Mouse (Mus musculus): ENCODE data around the gene Cabp7. TPM values are rescaled to one million over a fixed set of nuclear protein-coding genes. Genes with fewer than 3 reads are reported as not detected.

The Cabp7 gene
- total RNA-seq, 1 experiment, result 1.9 TPM

GRCm38 (mm10) chr11:4763631-4764030, 17.1 kb upstream of the Cabp7 start:
- H3K9ac ChIP-seq (ENCODE audit: insufficient read depth, low read depth, low read length, poor library complexity, severe bottlenecking), result no peak overlapping the region
- TF ChIP-seq HCFC1 (IDR thresholded peaks at IDR 0.05; ENCODE audit: borderline replicate concordance, insufficient read depth, low read length) (no peak), ZC3H11A (IDR thresholded peaks at IDR 0.05; ENCODE audit: borderline replicate concordance, low read depth, low read length) (0 out of 2 replicates have a peak, but pooled peaks have one; percentile 9), MAFK (IDR thresholded peaks at IDR 0.05; ENCODE audit: insufficient read depth, low read depth, low read length) (peak; percentile 82), ZNF384 (IDR thresholded peaks at IDR 0.05; ENCODE audit: low read depth, low read length) (no peak), CHD2 (IDR thresholded peaks at IDR 0.05; ENCODE audit: low read depth, low read length) (no peak)
- H3K4me1 ChIP-seq (ENCODE audit: control insufficient read depth in 2 of 2, insufficient read depth in 2 of 2, low read length in 2 of 2, poor library complexity in 1 of 2), result peaks cover 0 to 24% of the 10 kb centered on the region in 2 experiments; a peak in 2 of 4 replicates
- no peak overlapping the region for H3K27ac ChIP-seq (ENCODE audit: insufficient read depth, low read depth, low read length, poor library complexity, severe bottlenecking)
- H3K4me3 ChIP-seq (ENCODE audit: insufficient read depth in 1 of 2, low read depth in 1 of 2, low read length in 2 of 2, poor library complexity in 1 of 2, severe bottlenecking in 1 of 2), result no peak overlapping the region
- H3K36me3 ChIP-seq (ENCODE audit: control insufficient read depth, insufficient read depth, low read length, poor library complexity, severe bottlenecking), result no peaks in the 10 kb centered on the region
- peak; percentile 58 for DNase-seq (ENCODE audit: low read depth, low spot score)
- in situ Hi-C loops (cut with MboI; ENCODE audit: low sequenced_read_pairs in 2 of 2, unreplicated experiment in 2 of 2), result no loop called here
- H3K9me3 ChIP-seq (ENCODE audit: control insufficient read depth, insufficient read depth, low read depth, low read length), result no peaks in the 10 kb centered on the region

- DNase-seq (ENCODE audit: low read depth, low spot score), result no peak
- in situ Hi-C loops (cut with MboI; ENCODE audit: low sequenced_read_pairs in 2 of 2, unreplicated experiment in 2 of 2), result no loop called here
- no peak overlapping the region for H3K27ac ChIP-seq (ENCODE audit: insufficient read depth, low read depth, low read length, poor library complexity, severe bottlenecking)
- no peak overlapping the region for H3K4me3 ChIP-seq (ENCODE audit: insufficient read depth in 1 of 2, low read depth in 1 of 2, low read length in 2 of 2, poor library complexity in 1 of 2, severe bottlenecking in 1 of 2)
- no peaks in the 10 kb centered on the region for H3K9me3 ChIP-seq (ENCODE audit: control insufficient read depth, insufficient read depth, low read depth, low read length)
- no peaks in the 10 kb centered on the region for H3K36me3 ChIP-seq (ENCODE audit: control insufficient read depth, insufficient read depth, low read length, poor library complexity, severe bottlenecking)
- TF ChIP-seq HCFC1 (IDR thresholded peaks at IDR 0.05; ENCODE audit: borderline replicate concordance, insufficient read depth, low read length) (no peak), CHD2 (IDR thresholded peaks at IDR 0.05; ENCODE audit: low read depth, low read length) (no peak), ZNF384 (IDR thresholded peaks at IDR 0.05; ENCODE audit: low read depth, low read length) (no peak), ZC3H11A (IDR thresholded peaks at IDR 0.05; ENCODE audit: borderline replicate concordance, low read depth, low read length) (no peak), MAFK (IDR thresholded peaks at IDR 0.05; ENCODE audit: insufficient read depth, low read depth, low read length) (no peak)
- H3K9ac ChIP-seq (ENCODE audit: insufficient read depth, low read depth, low read length, poor library complexity, severe bottlenecking), result no peak overlapping the region
- H3K4me1 ChIP-seq (ENCODE audit: control insufficient read depth in 2 of 2, insufficient read depth in 2 of 2, low read length in 2 of 2, poor library complexity in 1 of 2), result peaks cover 0 to 22% of the 10 kb centered on the region in 2 experiments; a peak in 2 of 4 replicates
Observed at GRCm38 (mm10) chr11:4762511-4762910, 15.9 kb upstream of the Cabp7 start.

- Histone ChIP-seq H3K4me3 (ENCODE audit: insufficient read depth in 1 of 2, low read depth in 1 of 2, low read length in 2 of 2, poor library complexity in 1 of 2, severe bottlenecking in 1 of 2) (no peak overlapping the region), H3K4me1 (ENCODE audit: control insufficient read depth in 2 of 2, insufficient read depth in 2 of 2, low read length in 2 of 2, poor library complexity in 1 of 2) (peaks cover 2 to 21% of the 10 kb centered on the region in 2 experiments; a peak in 3 of 4 replicates), H3K9ac (ENCODE audit: insufficient read depth, low read depth, low read length, poor library complexity, severe bottlenecking) (no peak overlapping the region), H3K9me3 (ENCODE audit: control insufficient read depth, insufficient read depth, low read depth, low read length) (no peaks in the 10 kb centered on the region), H3K27ac (ENCODE audit: insufficient read depth, low read depth, low read length, poor library complexity, severe bottlenecking) (no peak overlapping the region), H3K36me3 (ENCODE audit: control insufficient read depth, insufficient read depth, low read length, poor library complexity, severe bottlenecking) (no peaks in the 10 kb centered on the region)
- no peak for DNase-seq (ENCODE audit: low read depth, low spot score)
- in situ Hi-C loops (cut with MboI; ENCODE audit: low sequenced_read_pairs in 2 of 2, unreplicated experiment in 2 of 2), result no loop called here
- no peak for TF ChIP-seq HCFC1 (IDR thresholded peaks at IDR 0.05; ENCODE audit: borderline replicate concordance, insufficient read depth, low read length)
- no peak for TF ChIP-seq CHD2 (IDR thresholded peaks at IDR 0.05; ENCODE audit: low read depth, low read length)
- TF ChIP-seq MAFK (IDR thresholded peaks at IDR 0.05; ENCODE audit: insufficient read depth, low read depth, low read length), result no peak
- no peak for TF ChIP-seq ZNF384 (IDR thresholded peaks at IDR 0.05; ENCODE audit: low read depth, low read length)
- no peak for TF ChIP-seq ZC3H11A (IDR thresholded peaks at IDR 0.05; ENCODE audit: borderline replicate concordance, low read depth, low read length)
Observed at GRCm38 (mm10) chr11:4761991-4762390, 15.4 kb upstream of the Cabp7 start.

GRCm38 (mm10) chr11:4760438-4760837, 13.9 kb upstream of the Cabp7 start:
- no peaks in the 10 kb centered on the region for H3K36me3 ChIP-seq (ENCODE audit: control insufficient read depth, insufficient read depth, low read length, poor library complexity, severe bottlenecking)
- in situ Hi-C loops (cut with MboI; ENCODE audit: low sequenced_read_pairs in 2 of 2, unreplicated experiment in 2 of 2), result no loop called here
- no peak overlapping the region for H3K9ac ChIP-seq (ENCODE audit: insufficient read depth, low read depth, low read length, poor library complexity, severe bottlenecking)
- no peak overlapping the region for H3K27ac ChIP-seq (ENCODE audit: insufficient read depth, low read depth, low read length, poor library complexity, severe bottlenecking)
- peaks cover 2 to 21% of the 10 kb centered on the region in 2 experiments; a peak in 3 of 4 replicates for H3K4me1 ChIP-seq (ENCODE audit: control insufficient read depth in 2 of 2, insufficient read depth in 2 of 2, low read length in 2 of 2, poor library complexity in 1 of 2)
- TF ChIP-seq HCFC1 (IDR thresholded peaks at IDR 0.05; ENCODE audit: borderline replicate concordance, insufficient read depth, low read length) (no peak), CHD2 (IDR thresholded peaks at IDR 0.05; ENCODE audit: low read depth, low read length) (no peak), ZC3H11A (IDR thresholded peaks at IDR 0.05; ENCODE audit: borderline replicate concordance, low read depth, low read length) (no peak), ZNF384 (IDR thresholded peaks at IDR 0.05; ENCODE audit: low read depth, low read length) (no peak), MAFK (IDR thresholded peaks at IDR 0.05; ENCODE audit: insufficient read depth, low read depth, low read length) (no peak)
- H3K4me3 ChIP-seq (ENCODE audit: insufficient read depth in 1 of 2, low read depth in 1 of 2, low read length in 2 of 2, poor library complexity in 1 of 2, severe bottlenecking in 1 of 2), result no peak overlapping the region
- H3K9me3 ChIP-seq (ENCODE audit: control insufficient read depth, insufficient read depth, low read depth, low read length), result no peaks in the 10 kb centered on the region
- DNase-seq (ENCODE audit: low read depth, low spot score), result no peak
